Mouse (Mus musculus): ENCODE data around the gene Foxd1.

- TF ChIP-seq CTCF (IDR thresholded peaks at IDR 0.05; ENCODE audit: low read depth, low read length) (no peak), POLR2A (IDR thresholded peaks at IDR 0.05; ENCODE audit: borderline replicate concordance, low read depth, low read length) (no peak)
These were observed 4.6 kb downstream of the Foxd1 start for GRCm38 (mm10) chr13:98358424-98359181.

Data from bone marrow macrophage, adult 2 months (primary cell).